Comparison of ENCODE assay signal across 21 mouse cellular contexts in genomic region chr4:59197462-59197861, GRCm38 (mm10). TPM values are rescaled to one million over a fixed set of nuclear protein-coding genes. Genes with fewer than 3 reads are reported as not detected.
A peak's percentile ranks its signal among the peaks of the same experiment; 100 is the strongest.
DNase-seq lines count a peak whose midpoint lies in the region; ATAC-seq and TF ChIP-seq lines count a peak whose summit lies in the region.
"Had no signal": no experiment of that assay in that cellular context is flagged by ENCODE, and none has a peak within 500 bp of the region (broad histone marks: within the 10 kb centered on the region; RNA-seq: fewer than 3 reads in every experiment).

No protein-coding gene starts in this region.

- no peaks in the 10 kb centered on the region for H3K27me3 ChIP-seq in kidney, postnatal 0 days (ENCODE audit: insufficient read depth, low read length)
- H3K27me3 ChIP-seq in embryonic facial prominence, embryonic 13.5 days = no peaks in the 10 kb centered on the region
- H3K27me3 ChIP-seq in limb, embryonic 14.5 days (ENCODE audit: control insufficient read depth, insufficient read depth, low read length) = no peaks in the 10 kb centered on the region
- H3K27me3 ChIP-seq in myocyte (ENCODE audit: control insufficient read depth, insufficient read depth, insufficient read length) = no peaks in the 10 kb centered on the region
- H3K27me3 ChIP-seq in midbrain, embryonic 14.5 days (ENCODE audit: control insufficient read depth, insufficient read depth, low read length) = no peaks in the 10 kb centered on the region
- H3K27me3 ChIP-seq: heart, embryonic 15.5 days; neural tube, embryonic 15.5 days had no signal

- H3K27ac ChIP-seq in kidney, postnatal 0 days = 0 out of 2 replicates have a peak overlapping the region, but pooled peaks have one; percentile 19
- 0 out of 2 replicates have a peak overlapping the region, but pooled peaks have one; percentile 33 for H3K27ac ChIP-seq in embryonic facial prominence, embryonic 13.5 days
- H3K27ac ChIP-seq in limb, embryonic 14.5 days (replicated peaks; ENCODE audit: low read depth, low read length) = no peak overlapping the region
- no peak overlapping the region for H3K27ac ChIP-seq in midbrain, embryonic 14.5 days (replicated peaks; ENCODE audit: low read depth, low read length)

- no peak for DNase-seq in kidney, postnatal 0 days (ENCODE audit: low spot score)
- DNase-seq in kidney, postnatal 14 days = no peak
- peak; percentile 27 for DNase-seq in limb, embryonic 14.5 days (ENCODE audit: low spot score)
- DNase-seq in right cerebral cortex, postnatal 10 days (ENCODE audit: low spot score in 2 of 2) = no peak
- no peak for DNase-seq in embryo, embryonic 10.5 days (ENCODE audit: low spot score)
- no peak for DNase-seq in midbrain, embryonic 14.5 days
- DNase-seq: adrenal gland, postnatal 36 days; cerebellum, postnatal 10 days; embryo, embryonic 11 days; heart, adult 18-20 months; kidney, postnatal 10 days; lung, adult 18-20 months had no signal

- 57% methylated on average over 3 of the region's 3 CpGs for WGBS in kidney, postnatal 0 days
- 59% methylated on average over 3 of the region's 3 CpGs for WGBS in embryonic facial prominence, embryonic 13.5 days
- 44% methylated on average over 3 of the region's 3 CpGs for WGBS in limb, embryonic 14.5 days
- WGBS in midbrain, embryonic 14.5 days = 90% methylated on average over 3 of the region's 3 CpGs

- H3K9ac ChIP-seq in kidney, postnatal 0 days (ENCODE audit: low read depth, low read length) = no peak overlapping the region
- no peak overlapping the region for H3K9ac ChIP-seq in embryonic facial prominence, embryonic 13.5 days
- no peak overlapping the region for H3K9ac ChIP-seq in limb, embryonic 14.5 days (ENCODE audit: low read depth, low read length, severe bottlenecking)
- no peak overlapping the region for H3K9ac ChIP-seq in midbrain, embryonic 14.5 days (replicated peaks; ENCODE audit: low read length)
- H3K9ac ChIP-seq: heart, embryonic 15.5 days; neural tube, embryonic 15.5 days had no signal

- no peak overlapping the region for H3K4me2 ChIP-seq in kidney, postnatal 0 days (ENCODE audit: low read length)
- H3K4me2 ChIP-seq in embryonic facial prominence, embryonic 13.5 days = no peak overlapping the region
- H3K4me2 ChIP-seq in limb, embryonic 14.5 days (replicated peaks; ENCODE audit: low read depth, low read length, severe bottlenecking) = peak overlapping the region; percentile 2; the same call in 1 of the 2 replicates
- peak overlapping the region; percentile 89 for H3K4me2 ChIP-seq in myocyte (ENCODE audit: low read depth)
- H3K4me2 ChIP-seq in midbrain, embryonic 14.5 days (ENCODE audit: low read length) = no peak overlapping the region
- H3K4me2 ChIP-seq: heart, embryonic 15.5 days had no signal

- H3K4me3 ChIP-seq in kidney, postnatal 0 days (replicated peaks; ENCODE audit: low read depth, low read length) = no peak overlapping the region
- no peak overlapping the region for H3K4me3 ChIP-seq in embryonic facial prominence, embryonic 13.5 days
- H3K4me3 ChIP-seq in limb, embryonic 14.5 days (replicated peaks; ENCODE audit: low read length) = no peak overlapping the region
- no peak overlapping the region for H3K4me3 ChIP-seq in myocyte
- H3K4me3 ChIP-seq in midbrain, embryonic 14.5 days (replicated peaks; ENCODE audit: low read depth, low read length) = no peak overlapping the region
- H3K4me3 ChIP-seq: heart, embryonic 15.5 days; neural tube, embryonic 15.5 days had no signal

- peaks cover 100% of the 10 kb centered on the region for H3K79me2 ChIP-seq in myocyte (ENCODE audit: control insufficient read depth, insufficient read depth)

- peaks cover 26% of the 10 kb centered on the region for H3K4me1 ChIP-seq in kidney, postnatal 0 days (replicated peaks; ENCODE audit: insufficient read depth, low read length)
- H3K4me1 ChIP-seq in embryonic facial prominence, embryonic 13.5 days = peaks cover 52% of the 10 kb centered on the region
- peaks cover 26% of the 10 kb centered on the region for H3K4me1 ChIP-seq in limb, embryonic 14.5 days (ENCODE audit: control insufficient read depth, insufficient read depth, low read length)
- H3K4me1 ChIP-seq in midbrain, embryonic 14.5 days (ENCODE audit: control insufficient read depth, insufficient read depth, low read length) = peaks cover 14% of the 10 kb centered on the region; the same call in 1 of the 2 replicates

- TF ChIP-seq CTCF in kidney, postnatal 0 days (IDR thresholded peaks at IDR 0.05; ENCODE audit: low read depth) = no peak

- H3K9me3 ChIP-seq in kidney, postnatal 0 days (replicated peaks; ENCODE audit: low read length) = no peaks in the 10 kb centered on the region
- H3K9me3 ChIP-seq in embryonic facial prominence, embryonic 13.5 days = no peaks in the 10 kb centered on the region
- H3K9me3 ChIP-seq in limb, embryonic 14.5 days (ENCODE audit: control insufficient read depth, low read length) = no peaks in the 10 kb centered on the region
- H3K9me3 ChIP-seq in midbrain, embryonic 14.5 days (ENCODE audit: control insufficient read depth, low read length) = no peaks in the 10 kb centered on the region
- H3K9me3 ChIP-seq: heart, embryonic 15.5 days; neural tube, embryonic 15.5 days had no signal

- H3K36me3 ChIP-seq in kidney, postnatal 0 days (ENCODE audit: insufficient read depth, low read length) = no peaks in the 10 kb centered on the region
- no peaks in the 10 kb centered on the region for H3K36me3 ChIP-seq in embryonic facial prominence, embryonic 13.5 days
- no peaks in the 10 kb centered on the region for H3K36me3 ChIP-seq in limb, embryonic 14.5 days (ENCODE audit: control insufficient read depth, insufficient read depth, low read length)
- peaks cover 6% of the 10 kb centered on the region for H3K36me3 ChIP-seq in myocyte (ENCODE audit: control insufficient read depth, insufficient read depth)
- no peaks in the 10 kb centered on the region for H3K36me3 ChIP-seq in midbrain, embryonic 14.5 days (ENCODE audit: control insufficient read depth, insufficient read depth, low read length)
- H3K36me3 ChIP-seq: heart, embryonic 15.5 days; neural tube, embryonic 15.5 days had no signal

- no peak overlapping the region for H3ac ChIP-seq in myocyte (ENCODE audit: control insufficient read depth, insufficient read length)

- TF ChIP-seq POLR2A in limb, embryonic 14.5 days (IDR thresholded peaks at IDR 0.05; ENCODE audit: borderline replicate concordance, extremely low read depth, insufficient read depth, insufficient read length) = no peak
- TF ChIP-seq POLR2A in myocyte (IDR thresholded peaks at IDR 0.05; ENCODE audit: insufficient read length, low read depth) = no peak

- no peak for ATAC-seq in kidney, postnatal 0 days (replicated peaks; ENCODE audit: low FRiP score, low read depth)
- ATAC-seq in embryonic facial prominence, embryonic 13.5 days (ENCODE audit: insufficient number of reproducible peaks, insufficient read depth, low FRiP score, low TSS enrichment, low read depth) = no peak
- no peak for ATAC-seq in limb, embryonic 14.5 days (ENCODE audit: low FRiP score, low read depth)
- no peak for ATAC-seq in midbrain, embryonic 14.5 days (ENCODE audit: low FRiP score, low TSS enrichment)
- ATAC-seq: forebrain, embryonic 16.5 days had no signal

TF ChIP-seq in myocyte, 11 proteins besides CTCF, POLR2A, EP300 and RAD21:
- TF ChIP-seq SRF (IDR thresholded peaks at IDR 0.05; ENCODE audit: control insufficient read depth, insufficient read length, low read depth) (no peak), MAX (IDR thresholded peaks at IDR 0.05; ENCODE audit: low read depth) (no peak), TCF12 (IDR thresholded peaks at IDR 0.05; ENCODE audit: insufficient read depth, poor library complexity, severe bottlenecking) (no peak), TCF3 (IDR thresholded peaks at IDR 0.05; ENCODE audit: insufficient read length, low read depth) (no peak), MYOG (IDR thresholded peaks at IDR 0.05; ENCODE audit: control insufficient read depth in 1 of 3, insufficient read depth in 1 of 3, insufficient read length in 2 of 3, low read depth in 2 of 3) (no peak), CEBPB (IDR thresholded peaks at IDR 0.05; ENCODE audit: insufficient read depth, poor library complexity, severe bottlenecking) (no peak), USF1 (IDR thresholded peaks at IDR 0.05; ENCODE audit: low read depth) (no peak), MYOD1 (IDR thresholded peaks at IDR 0.05; ENCODE audit: control insufficient read depth in 1 of 3, insufficient read length in 2 of 3, low read depth in 2 of 3) (no peak), E2F4 (IDR thresholded peaks at IDR 0.05; ENCODE audit: insufficient read depth) (no peak), REST (IDR thresholded peaks at IDR 0.05; ENCODE audit: insufficient read depth, insufficient read length) (no peak), POLR2AphosphoS2 (IDR thresholded peaks at IDR 0.05; ENCODE audit: insufficient read length, low read depth) (no peak)

RNA-seq across cellular contexts. Expression of gene Ugcg, which starts 8.4 kb away (rescaled TPM):
- 7.4 and 7.6 TPM in 2 replicates for polyA plus RNA-seq in kidney, postnatal 0 days (2015; fragmentation: Nextera tagmentation; extraction: Ambion mirVana)
- 11.2 and 12.0 TPM in 2 replicates for polyA plus RNA-seq in embryonic facial prominence, embryonic 13.5 days (2015; fragmentation: Nextera tagmentation; extraction: Ambion mirVana)
- 34.0 and 43.7 TPM in 2 replicates for polyA plus RNA-seq in limb, embryonic 14.5 days (2012; rRNA removed)
- 13.9 and 15.3 TPM in 2 replicates for polyA plus RNA-seq in limb, embryonic 14.5 days (2014; fragmentation: Nextera tagmentation; extraction: Ambion mirVana)
- 24.0 TPM for polyA plus RNA-seq in myocyte (2012; fragmentation: generic; extraction: Trizol)
- 27.4 and 37.5 TPM in 2 replicates for polyA plus RNA-seq in midbrain, embryonic 14.5 days (2014; fragmentation: Nextera tagmentation; extraction: Ambion mirVana)

RNA-seq across cellular contexts. Expression of gene AI481877, which starts 58.7 kb away (rescaled TPM):
- polyA plus RNA-seq in kidney, postnatal 0 days (2015; fragmentation: Nextera tagmentation; extraction: Ambion mirVana) = not detected in 2 replicates
- not detected in 2 replicates for polyA plus RNA-seq in embryonic facial prominence, embryonic 13.5 days (2015; fragmentation: Nextera tagmentation; extraction: Ambion mirVana)
- not detected in 2 replicates for polyA plus RNA-seq in limb, embryonic 14.5 days (2012; rRNA removed)
- polyA plus RNA-seq in limb, embryonic 14.5 days (2014; fragmentation: Nextera tagmentation; extraction: Ambion mirVana) = not detected in 2 replicates
- polyA plus RNA-seq in myocyte (2012; fragmentation: generic; extraction: Trizol) = 0.01 TPM
- polyA plus RNA-seq in midbrain, embryonic 14.5 days (2014; fragmentation: Nextera tagmentation; extraction: Ambion mirVana) = 0.07 TPM in 1 of 2 replicates, not detected in the other
- polyA plus RNA-seq: C2C12; erythroblast, embryonic 14.5 days; forebrain, embryonic 16.5 days; heart, embryonic 15.5 days; intestine, embryonic 14.5 days; stomach, embryonic 14.5 days had no signal

Comparison
In these comparisons a context has a peak if more than half of its experiments do, and no peak if none do; other contexts are left out.
1. H3K27ac ChIP-seq: peak in kidney, postnatal 0 days (single experiment) and embryonic facial prominence, embryonic 13.5 days (single experiment); none in limb, embryonic 14.5 days (single experiment) and midbrain, embryonic 14.5 days (single experiment).
2. H3K4me2 ChIP-seq: peak in limb, embryonic 14.5 days (single experiment) and myocyte (single experiment); none in kidney, postnatal 0 days (single experiment), embryonic facial prominence, embryonic 13.5 days (single experiment) and midbrain, embryonic 14.5 days (single experiment).